Comparison of ENCODE assay signal across 8 mouse cellular contexts in genomic region chr14:18167041-18167440, GRCm38 (mm10).
DNase-seq lines count a peak whose midpoint lies in the region; ATAC-seq lines count a peak whose summit lies in the region.

No protein-coding gene starts in this region.

- DNase-seq in frontal cortex, postnatal 36 days (ENCODE audit: low spot score in 2 of 2), result peak; percentile 11 to 49
- peak; percentile 15 for DNase-seq in ovary, postnatal 14 days (ENCODE audit: low spot score)
- no peak for DNase-seq in ovary, postnatal 10 days (ENCODE audit: low spot score)
- peak; percentile 19 for DNase-seq in c-Kit-negative CD71-positive TER-119-positive erythroid progenitor cells, embryonic 14.5 days (ENCODE audit: low read depth, low spot score)
- DNase-seq in right cerebral cortex, postnatal 25 days, result no peak

- ATAC-seq in frontal cortex, adult (ENCODE audit: low TSS enrichment), result no peak
- peak; percentile 63 for ATAC-seq in inflammation-experienced regulatory T-cells, adult 6 months
- 0 out of 2 replicates have a peak, but pooled peaks have one; percentile 71 for ATAC-seq in megakaryocyte-erythroid progenitor cell, adult 5-6 weeks (replicated peaks; ENCODE audit: low FRiP score, low TSS enrichment, poor library complexity, severe bottlenecking)

Comparison
In these comparisons a context has a peak if more than half of its experiments do, and no peak if none do; other contexts are left out.
1. DNase-seq: peak in frontal cortex, postnatal 36 days (2 of 2), ovary, postnatal 14 days (single experiment) and c-Kit-negative CD71-positive TER-119-positive erythroid progenitor cells, embryonic 14.5 days (single experiment); none in ovary, postnatal 10 days (single experiment) and right cerebral cortex, postnatal 25 days (single experiment).